Mouse (Mus musculus) cerebellum, adult 11 months (tissue): ENCODE data around the gene Ip6k3.

ENCODE experiments used
- DNase-seq: peaks from one replicate; pipeline ENCODE4 v3.0.0; 2022

The Ip6k3 gene

DNA sequence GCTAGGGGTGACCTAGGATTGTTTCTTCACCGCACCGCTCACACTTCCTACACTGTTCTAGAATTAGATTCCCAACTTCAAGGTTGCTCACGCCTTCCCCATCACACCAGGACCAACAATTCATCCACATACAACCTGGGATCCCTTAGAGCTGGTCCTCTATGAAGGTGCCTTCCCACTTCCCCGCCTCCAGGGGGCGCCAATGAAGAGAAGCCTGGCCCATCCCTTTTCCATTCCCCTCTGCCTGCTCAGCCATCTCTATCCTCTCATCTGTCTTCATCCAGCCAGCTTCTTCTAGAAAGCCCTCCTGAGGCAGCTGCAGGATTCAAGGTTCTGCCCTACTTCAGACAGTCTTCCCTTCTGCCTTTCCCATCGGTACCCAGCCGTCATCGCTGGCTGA lies 16.2 kb downstream of the Ip6k3 start:
- DNase-seq, result no peak

DNA sequence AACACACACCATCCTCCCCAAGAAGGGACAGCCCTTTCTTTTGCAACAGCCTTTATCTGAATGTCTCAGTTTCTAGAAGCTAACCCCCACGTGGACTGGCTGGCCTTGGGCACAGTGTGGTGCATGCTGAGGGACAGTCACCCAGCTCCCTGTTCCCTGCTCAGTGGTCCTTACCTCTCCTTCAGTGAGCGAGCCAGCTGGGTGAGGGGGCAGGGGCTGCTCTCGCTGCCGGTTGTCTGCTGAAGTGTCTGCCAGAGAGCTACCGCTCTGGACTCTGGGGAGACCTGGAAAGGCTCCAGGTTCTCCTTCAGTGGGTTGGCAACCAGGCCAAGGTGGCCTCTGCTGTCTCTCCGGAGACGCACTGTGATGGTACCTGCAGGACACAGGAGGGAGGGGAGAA lies 16.7 kb downstream of the Ip6k3 start:
- no peak for DNase-seq

DNA sequence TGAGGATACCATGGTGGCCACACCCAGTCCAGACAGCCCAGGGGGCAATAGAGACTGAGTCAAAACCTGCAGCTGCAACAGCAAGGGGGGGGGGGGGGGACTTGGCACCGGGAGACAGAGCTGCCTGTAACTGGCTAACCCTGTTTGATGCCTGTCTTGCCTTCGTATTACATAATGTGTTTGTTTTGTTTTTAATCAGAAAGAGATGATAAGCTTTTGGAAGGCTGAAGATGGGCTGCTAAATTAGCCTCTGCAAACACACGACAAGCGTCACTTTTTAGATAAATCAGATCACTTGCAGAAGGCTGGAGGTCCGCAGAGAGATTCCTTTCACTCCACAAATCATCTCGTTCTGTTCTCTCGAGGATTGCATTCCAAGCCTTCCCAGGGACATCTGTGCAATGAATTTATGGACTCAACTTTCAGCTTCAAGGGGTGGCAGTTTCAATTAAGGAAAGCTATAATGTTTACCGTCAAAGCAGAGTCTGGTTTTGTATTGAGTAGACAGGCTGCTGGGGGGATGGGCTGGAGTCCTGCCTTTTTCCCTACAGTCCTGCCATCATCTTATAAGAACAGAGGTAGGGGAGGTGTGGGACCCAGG lies 21.2 kb downstream of the Ip6k3 start:
- no peak for DNase-seq

DNA sequence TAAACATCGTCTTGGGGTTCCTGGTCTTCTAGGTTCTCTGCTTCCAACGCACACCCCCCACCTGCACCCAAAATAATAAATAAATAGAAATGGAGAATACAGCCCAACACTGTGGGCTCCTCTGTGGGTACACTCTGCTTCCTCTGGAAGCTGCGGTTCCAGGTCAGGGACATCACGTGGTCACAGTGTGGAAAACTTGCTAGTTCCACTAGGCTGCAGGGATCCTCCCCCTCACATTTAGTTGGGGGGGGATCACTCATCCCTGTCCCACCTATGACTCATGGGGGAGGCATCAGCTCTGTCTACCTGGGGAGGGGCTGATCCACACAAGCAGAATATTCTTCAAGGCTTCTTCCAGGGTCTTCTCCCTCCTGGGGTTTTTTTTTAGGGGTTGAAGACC lies 23.4 kb downstream of the Ip6k3 start:
- no peak for DNase-seq

DNA sequence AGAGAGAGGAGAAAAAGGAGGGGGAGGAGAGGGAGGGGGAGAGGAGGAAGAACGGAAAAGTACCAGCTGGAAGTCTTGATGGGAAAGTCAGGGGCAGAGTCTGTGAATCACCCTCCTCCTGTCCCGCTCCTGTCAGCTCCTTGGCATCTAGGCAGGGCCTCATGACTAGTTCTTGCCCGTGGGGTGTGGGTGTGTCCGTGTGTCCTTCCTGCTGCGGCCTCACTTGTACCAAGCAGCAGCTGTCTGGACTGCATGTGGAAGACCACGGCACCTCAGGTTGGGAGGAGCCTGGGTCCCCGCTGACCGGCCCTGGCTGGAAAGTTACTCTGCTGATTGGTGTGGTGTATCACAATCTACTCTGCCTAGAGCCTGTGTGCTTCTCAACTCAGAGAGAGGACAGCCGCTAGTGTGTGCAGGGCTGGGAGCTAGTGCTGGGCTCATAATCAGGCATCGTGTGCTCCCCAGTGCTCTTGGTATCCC lies 25.6 kb downstream of the Ip6k3 start:
- no peak for DNase-seq

DNA sequence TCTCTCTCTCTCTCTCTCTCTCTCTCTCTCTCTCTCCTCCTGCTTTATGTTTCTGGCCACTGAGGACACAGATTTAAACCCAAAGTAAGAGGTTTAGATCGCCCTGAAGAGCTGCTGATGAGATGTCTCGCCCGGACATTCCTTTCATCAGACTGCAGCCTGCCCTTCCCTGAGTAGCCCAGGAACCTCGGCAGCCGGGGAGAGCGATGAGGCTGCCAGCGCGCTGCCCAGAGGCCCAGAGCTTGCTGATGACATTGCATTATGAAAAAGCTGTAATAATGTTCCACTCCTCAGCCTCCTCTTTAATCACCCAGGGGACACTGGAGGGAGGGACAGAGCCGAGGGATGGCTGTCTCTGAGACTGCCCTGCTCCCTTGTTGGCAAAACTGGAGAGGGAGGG lies 27.3 kb downstream of the Ip6k3 start:
- DNase-seq, result no peak

DNA sequence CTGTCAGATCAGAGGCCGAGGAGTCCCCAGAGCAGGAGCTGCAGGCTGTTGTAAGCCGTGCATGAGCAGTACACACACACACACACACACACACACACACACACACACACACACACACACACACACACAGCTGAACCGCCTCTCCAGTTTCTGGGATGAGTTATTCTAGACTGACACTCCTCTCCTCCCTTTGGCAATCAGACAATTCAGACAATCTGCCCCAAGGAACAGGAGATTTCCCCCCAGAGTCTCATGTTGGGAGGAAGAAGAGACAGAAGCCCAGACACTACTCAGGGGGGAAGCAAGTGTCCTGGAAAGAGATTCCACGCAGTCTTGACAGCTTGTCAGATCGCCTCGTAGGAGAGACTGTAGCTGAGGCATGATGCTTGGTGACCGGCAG lies 28.3 kb downstream of the Ip6k3 start:
- no peak for DNase-seq

DNA sequence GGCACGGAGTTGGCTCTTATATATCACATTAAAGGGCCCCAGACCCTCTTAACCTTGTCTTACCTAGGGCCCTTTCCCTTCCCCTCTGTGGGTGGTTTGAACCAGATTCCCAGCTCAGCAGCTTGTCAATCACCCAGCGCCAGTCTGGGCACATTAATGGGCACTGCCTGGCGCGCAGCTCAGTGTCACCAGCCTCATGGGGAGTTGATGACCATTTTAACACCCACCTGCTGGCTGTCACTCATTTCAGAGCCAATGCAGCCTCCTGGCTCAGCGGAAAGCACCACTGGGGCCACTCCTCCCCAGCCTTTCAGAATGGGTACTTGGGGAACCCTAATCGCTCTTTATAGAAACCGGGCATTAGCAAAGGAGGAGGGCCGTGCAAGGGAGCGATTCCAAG lies 29.2 kb downstream of the Ip6k3 start:
- no peak for DNase-seq

DNA sequence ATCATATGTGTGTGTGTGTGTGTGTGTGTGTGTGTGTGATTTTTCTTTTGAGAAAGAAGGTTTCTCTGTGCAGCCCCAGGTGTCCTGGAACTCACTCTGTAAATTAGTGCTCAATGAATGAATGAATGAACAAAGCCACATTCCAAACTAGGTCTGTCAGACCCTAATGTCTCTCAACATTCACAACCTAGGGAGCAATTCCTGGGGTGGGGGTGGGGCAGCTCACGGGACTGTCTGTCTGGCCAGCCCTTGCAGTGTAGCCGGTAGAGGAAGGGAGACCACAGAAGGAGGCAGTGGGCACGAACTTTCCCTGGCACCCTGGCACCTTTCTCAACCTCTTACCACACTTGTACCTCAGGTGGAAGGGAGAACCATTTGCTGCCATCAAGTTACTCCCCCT lies 32.9 kb downstream of the Ip6k3 start:
- no peak for DNase-seq

DNA sequence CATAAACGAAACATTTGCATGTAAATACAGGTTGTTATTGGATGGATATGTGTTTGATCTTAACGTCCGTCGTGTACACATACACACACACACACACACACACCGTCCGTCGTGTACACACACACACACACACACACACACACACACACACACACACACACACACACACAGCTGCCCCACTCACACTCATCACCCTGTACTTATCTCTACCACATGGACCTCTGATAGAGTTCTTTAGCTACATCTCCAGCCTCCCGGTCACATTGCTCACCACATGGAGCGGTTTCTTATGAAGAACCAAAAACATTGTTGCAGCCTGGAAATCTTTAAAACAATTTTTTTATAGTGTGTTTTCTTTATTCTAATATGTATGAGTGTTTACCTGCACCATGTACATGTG lies 33.4 kb downstream of the Ip6k3 start:
- DNase-seq, result no peak

DNA sequence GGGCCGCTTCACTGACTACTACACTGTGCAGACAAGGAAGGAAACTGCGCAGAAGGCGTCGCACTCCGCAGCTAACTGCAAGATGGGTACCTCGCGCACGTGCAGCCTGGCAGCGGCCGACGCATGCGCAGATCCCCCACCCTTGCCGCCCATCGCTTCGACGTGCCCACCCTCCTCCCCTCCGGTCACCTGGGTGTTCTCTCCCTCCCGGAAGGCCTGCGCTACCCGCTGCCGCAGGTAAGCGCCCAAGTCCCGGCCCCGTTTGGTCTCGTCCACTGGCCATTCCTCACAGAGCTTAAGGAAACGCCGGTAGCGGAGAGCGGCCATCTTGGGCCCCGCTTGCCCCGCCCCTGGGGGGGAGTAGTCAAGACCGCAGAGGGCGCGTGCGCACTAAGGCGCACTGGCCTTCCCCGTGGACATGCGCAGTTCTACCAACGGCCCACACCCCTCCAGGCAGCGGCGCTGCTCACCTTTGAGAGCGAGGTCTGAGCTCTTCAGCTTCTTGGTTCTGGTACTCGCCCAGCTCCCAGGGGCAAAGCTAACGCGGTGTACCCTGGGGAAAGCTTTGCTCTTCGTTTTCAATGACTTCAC lies 33.9 kb downstream of the Ip6k3 start, which contains the start of gene Uqcc2:
Uqcc2 (minus strand) TSS at position 366 of the 591 bp plus-strand sequence.
- DNase-seq, result peak; percentile 99

DNA sequence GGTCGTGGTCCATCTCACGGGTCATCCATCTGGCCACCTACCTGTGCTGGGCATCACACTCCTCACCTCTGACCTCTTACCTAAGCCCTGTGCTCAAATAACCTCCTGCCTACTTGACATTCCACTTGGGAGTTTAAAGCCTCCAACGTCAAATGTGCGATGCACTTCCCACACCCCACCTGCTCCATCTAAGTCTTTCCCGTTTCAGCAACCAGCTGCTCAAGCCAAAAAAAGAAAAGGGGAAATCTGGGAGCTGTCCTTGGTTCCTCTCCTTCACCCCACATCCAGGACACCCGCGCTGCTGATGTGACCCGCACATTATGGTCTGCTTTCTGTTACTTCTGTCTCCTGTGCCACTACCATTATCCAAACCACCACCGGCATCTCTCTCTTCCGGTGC lies 35.4 kb downstream of the Ip6k3 start:
- no peak for DNase-seq

DNA sequence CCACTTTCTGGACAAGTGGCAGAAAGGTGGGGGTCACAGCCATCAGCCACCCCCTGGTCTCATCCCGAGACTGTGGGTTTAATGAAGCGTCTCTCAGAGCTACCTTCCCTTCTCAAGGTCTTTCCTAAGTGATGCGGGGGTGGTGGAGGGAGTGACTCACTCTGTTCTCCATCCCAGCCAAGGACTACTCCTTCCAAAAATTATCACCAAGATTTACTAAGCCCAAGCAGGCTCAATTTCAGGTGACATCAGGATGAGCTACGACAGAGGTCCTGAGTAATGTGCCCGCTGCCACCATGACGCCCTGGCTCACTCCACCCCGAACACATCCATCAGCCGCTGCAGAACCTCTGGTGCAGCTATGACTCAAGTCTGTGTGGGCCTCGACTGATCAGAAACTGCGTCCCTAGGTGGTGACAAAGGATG lies 36.3 kb downstream of the Ip6k3 start:
- no peak for DNase-seq

DNA sequence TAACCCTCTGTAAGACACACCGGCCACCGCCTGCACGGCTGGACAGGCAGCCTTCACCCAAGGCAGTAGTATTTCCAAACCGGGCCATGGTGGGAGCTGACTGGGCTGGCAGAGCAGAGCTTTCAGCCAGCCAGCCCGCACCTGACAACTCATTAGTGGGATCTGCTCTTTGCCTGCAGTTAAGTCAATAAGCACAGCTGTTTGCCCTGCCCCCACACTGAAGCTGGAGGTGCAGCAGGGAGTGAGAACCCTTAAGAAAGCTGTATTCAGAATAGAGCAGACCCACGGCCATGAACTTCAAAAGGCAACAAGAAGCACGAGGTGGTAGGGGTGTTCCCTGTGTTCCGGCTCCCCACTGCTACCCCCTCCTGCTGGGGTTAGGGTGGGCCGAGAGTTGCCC lies 37.3 kb downstream of the Ip6k3 start:
- no peak for DNase-seq

DNA sequence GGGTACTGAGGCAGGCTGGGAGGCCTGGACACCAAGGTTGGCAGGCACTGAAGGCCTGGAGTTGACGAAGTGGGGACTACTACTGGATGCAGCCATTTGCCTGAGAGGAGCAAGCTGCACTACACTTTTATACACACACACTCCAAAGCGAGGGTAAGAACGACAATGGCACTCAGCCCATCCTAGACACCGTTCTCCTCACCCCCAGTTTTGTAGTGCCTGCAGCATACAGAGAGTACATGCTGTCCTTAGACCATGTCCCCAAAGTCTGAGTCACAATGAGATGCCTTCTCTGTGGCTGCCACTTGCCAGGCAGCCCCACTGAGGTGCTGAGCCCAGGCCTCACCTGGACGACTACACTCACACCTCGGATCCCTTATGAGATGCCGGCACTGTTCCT lies 37.8 kb downstream of the Ip6k3 start:
- no peak for DNase-seq

DNA sequence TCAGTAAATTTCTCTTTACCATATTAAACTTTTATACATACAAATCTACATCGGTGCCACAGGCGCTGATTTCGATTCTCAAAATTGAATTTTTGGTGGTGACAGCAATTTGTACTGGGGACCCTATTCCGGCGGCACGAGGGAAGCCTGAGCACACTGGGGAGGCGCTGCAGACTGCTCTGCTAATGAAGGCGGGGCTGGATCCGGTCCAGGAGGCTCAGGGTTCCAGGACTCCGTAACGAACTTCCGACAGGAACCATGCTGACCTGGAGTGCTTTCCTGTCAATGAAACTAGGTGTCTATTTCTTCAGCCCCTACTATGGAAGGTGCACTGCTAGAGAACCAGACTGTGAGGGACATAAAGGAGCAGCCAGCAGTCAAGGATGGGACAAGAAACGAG lies 38.3 kb downstream of the Ip6k3 start:
- no peak for DNase-seq

DNA sequence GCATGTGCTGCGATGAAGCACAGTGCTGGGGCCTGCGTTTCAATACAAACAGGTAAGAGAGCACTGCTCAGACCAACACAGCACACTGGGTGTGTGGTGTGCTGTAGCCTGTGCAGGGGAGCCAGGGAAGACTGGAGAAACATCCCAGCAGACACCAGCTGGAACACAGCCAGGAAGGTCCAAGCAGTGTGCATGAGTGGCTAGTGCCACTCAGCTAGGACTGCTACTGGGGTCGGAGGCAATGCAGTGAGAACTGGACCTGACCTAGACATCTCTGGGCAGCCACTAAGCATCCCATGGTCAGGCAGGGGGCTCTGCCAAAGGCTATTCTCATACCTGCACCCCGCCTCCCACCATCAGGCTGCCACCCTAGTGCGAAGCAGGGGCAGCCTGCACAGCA lies 39.4 kb downstream of the Ip6k3 start:
- no peak for DNase-seq

DNA sequence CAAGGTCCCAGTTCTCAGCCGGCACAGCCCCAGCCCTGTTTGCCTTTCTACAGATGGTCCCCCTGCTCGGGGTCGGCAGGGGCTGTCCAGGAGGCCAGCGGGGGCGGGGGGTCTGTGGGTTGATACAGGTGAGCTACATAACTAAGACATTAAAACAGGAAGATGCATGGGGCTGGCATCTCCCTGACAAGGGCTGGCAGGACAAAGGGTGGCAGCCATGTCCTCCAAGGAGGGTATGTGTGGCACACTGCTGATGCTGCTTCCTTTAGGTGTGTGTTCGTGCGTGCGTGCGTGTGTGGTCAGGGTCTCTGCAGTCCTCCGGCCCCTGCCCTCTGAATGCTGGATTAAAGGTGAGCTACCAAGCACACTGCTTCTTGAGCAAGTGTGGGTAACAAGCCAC lies 40.6 kb downstream of the Ip6k3 start:
- DNase-seq, result no peak

DNA sequence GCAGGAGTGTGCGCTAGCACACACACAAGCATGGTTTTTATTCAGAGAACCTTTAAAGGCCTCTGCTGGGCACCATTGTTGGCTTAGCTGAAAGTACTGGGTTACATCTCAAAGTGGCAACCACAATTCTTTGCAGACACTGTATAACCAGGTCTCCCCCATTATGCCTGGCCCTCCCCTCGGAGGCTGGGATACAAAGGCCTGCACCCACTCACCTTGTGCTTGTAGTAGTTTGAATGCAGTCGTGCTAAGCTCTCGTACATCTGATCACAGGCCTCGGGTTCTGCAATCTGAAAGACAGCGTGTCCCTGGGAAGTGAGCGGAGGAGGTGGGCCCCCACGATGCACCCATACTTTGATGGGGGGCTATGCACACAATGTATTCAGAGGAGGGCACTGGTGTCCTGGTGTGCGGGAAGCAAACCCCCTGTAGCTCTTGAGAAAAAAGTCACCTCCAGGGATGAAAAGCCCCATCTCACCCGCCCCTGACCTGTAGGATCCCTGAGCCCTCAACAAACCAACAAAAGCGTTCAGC lies 41.9 kb downstream of the Ip6k3 start:
- no peak for DNase-seq

DNA sequence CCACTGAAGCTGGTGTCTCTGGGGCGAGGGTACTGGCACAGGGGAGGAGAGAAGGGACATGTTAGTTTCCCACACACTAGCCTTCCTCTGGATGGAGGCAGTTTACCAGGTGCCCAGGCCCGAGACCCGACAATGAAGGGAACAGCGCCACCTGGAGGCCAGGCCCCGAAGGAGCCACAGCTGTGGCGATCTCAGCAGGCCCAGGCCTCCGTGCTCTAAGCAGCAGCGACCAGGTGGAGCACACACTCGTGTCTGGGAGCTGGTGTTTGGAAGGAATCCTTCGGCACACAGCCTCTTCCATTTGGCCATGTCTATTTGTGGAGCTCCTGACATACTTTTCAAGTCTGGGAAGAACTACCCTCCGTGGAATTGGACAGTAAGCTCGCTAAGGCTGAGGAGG lies 42.4 kb downstream of the Ip6k3 start:
- peak; percentile 82 for DNase-seq

DNA sequence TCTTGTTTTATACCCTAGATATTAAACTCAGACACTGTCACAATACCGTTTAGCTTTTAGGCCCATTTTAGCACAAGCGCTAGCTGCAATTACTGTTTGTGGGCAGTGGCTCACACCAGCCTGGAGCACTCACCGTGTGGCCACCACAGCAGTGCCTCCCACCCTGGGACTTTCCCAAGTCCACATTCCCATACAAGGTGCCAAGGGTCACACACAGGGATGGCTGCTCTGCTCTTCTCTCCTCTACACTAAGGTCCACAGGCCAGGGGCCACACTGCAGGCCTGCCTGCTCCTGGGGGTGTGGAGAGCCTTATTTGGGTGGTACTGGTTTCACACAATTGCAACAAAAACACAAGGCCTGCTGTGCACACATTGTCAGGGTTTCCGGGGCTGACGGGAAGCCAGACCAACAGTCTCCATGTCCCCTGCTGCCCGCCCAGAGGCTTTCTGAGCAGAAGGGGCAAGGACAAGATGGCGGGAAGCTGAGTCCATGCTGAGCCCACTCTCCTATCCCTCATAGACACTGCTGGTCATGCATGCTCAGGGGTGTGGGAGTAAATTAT lies 43.7 kb downstream of the Ip6k3 start:
- DNase-seq, result no peak

DNA sequence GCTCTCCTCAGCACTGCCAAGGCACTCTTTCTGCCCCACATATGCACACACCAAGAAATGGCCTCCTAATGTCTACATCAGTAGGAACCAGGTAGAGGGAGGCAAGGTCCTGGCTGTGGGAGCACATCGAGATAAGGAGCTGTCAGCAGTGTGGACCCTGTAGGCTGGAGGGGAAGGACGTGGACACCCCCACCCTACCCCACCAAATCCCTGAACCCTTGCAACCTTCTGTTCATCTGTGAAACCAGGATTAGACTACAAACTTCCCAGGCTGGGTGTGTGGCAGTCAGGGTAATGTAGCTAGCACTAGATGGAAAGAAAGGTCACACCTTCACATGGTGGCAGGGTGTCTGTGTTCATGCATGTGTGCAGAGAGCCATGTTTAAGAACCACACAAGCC lies 44.5 kb downstream of the Ip6k3 start:
- DNase-seq, result no peak

DNA sequence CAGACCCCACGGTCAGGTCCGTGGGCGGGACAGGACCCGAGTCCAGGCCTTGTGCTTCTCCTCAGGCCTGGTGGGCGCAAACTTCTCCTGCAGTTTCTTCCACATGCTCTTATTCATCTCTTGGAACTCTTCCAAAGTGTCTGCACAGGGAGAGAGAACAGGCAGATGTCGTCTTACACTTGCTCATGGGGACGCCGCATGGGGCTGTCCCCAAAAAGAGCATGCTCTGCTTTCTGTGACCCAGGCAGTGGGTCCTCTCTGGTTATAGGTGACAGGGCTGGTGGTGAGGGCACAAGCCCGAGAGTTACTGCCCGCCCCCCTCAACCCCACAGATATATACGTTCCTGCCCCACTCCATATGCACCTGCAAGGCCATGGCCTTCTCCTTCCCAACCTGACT lies 44.9 kb downstream of the Ip6k3 start:
- DNase-seq, result no peak

DNA sequence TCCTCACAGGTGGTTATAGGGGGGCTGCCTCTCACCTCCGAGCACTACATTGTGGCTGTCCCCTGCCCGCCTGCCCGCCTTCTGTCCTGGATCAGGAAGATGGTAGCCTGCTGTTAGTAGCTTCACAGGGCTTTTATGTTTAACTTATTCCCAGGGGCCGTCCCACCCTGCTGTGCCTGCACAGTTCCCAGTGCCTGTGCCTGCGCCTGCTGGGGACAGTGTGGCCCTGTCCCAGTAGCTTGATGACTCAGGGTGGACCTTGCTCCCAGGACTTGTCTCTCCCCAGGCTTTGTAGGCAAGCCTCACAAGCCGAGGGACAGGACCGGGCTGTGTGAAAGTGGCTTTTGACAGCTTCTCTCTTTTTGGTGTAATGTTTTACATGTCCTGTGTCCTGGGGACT lies 45.8 kb downstream of the Ip6k3 start:
- no peak for DNase-seq

DNA sequence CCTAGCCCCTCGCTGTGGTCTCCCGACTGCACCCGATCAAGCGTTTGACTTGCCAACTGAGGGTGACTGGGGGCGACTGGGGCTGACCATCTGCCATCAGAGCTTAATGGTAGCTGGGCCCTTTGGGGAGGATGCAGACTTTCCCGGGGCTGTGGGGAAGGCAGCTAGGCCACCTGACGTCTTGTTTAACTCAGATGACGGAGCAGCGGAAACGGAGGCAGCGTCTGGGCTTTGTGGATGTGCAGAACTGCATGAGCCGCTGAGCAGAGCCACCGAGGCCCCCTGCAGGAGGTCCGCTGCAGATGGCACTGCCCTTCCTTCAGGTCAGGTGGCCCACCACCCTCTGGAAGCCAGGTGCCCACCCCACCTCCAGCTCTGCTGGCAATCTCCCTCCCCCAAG lies 46.3 kb downstream of the Ip6k3 start:
- DNase-seq, result peak; percentile 55
